Mouse (Mus musculus) urinary bladder, postnatal 25 days (tissue): ENCODE measurements at regions not wholly inside any gene's neighbourhood (a gene's known extent, or its start where the extent isn't known, plus 50 kb on each side); places are given as distances from the start of the nearest gene placed in this dataset.

ENCODE experiments used
- DNase-seq: peaks from one replicate; pipeline ENCODE4 v3.0.0; 2022; ENCODE audit warnings: low spot score

DNA sequence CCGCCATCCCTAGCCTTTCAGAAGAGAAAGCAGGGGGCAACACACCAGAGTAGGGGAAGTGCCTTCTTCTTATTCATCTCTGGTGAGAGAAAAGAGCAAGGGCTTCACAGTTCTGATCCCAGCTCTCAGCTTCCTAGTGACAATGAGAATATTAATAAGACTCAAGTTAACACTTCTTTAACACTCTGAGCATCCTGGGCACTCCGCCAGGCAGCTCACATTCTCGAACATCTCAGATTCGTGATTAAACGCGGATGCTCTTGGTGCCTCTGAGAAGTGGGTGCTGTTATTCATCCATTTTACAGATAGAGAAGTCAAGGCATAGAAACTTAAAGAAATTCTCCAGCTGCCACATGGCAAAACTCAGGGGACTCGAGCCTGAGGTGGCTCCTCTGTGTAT, 237.1 kb downstream of the Rps15a start:
- DNase-seq = no peak

DNA sequence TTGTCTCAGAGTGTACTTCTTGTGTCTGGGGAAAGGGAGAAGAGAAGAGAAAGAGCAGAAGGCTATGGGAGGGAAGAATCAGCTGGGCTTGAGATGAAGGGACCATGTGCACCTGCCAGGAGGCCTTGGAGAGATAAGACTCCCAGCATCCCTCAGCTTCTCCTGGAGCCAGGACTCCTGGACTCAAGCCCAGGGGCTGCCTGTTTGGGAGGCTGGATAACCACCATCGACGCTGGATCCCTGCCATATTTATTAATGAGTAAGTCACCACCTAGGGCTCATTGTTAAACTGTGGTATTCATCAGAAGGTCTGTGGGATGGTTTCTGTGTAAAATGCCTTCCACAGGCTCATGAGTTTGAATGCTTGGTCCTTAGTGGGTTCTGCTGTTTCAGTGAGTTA, 240.7 kb downstream of the Rps15a start:
- DNase-seq = no peak

DNA sequence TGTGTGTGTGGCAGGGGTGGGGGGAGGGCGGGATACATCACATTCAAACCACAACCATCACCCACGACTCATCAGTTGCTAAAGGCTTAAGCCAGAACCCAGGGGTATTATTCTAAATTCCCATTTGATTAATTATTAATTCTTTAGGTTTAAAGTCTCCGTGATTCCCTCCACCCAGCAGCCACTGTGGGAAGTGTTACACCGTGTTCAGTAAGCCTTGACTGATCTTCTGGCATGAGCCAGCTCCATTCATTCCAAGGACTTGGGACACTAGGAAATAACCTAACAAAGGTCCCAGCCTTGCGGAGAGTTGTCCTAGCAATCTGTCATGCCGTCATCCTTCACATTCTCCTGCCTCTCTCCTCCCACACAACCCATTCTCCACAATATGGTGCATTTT, 256.6 kb downstream of the Rps15a start:
- DNase-seq = no peak

DNA sequence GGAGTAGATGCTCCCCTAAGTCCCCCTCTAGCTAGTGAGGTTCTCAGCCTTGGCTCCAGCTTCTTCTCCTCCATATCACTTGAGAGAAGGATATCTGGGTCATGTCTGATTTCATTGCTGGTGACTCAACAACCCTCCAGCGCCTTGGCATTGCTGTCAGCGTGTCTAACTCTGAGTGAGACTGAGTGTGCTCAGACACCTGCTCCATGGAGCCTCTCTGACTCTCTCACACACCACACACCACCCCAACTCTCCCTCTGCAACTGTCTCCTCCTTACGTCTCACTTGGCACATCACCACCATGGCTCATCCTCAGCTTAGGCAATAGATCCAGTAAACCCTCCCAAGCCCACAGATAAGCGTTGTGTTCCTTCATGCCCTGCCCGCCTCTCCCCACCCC, 260.0 kb downstream of the Rps15a start:
- no peak for DNase-seq

DNA sequence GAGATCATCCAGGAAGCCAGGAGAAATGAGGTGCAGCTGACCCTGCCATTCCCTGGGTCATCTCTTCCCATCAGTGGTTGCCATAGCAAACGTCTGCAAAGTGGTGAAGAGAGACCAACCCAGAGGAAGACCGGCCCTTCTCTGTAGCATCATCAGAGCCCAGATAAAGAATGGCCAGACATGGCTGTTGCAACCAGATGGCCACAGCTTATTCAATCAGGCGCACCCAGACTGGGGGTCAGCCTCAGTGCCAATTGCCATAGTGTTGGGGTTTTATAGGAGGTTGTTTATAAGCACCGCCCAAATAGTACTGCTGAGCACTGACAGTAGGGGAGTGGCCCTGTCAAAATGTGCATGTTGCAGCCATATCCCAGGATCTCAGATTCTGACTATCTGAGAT, 262.3 kb downstream of the Rps15a start:
- no peak for DNase-seq

DNA sequence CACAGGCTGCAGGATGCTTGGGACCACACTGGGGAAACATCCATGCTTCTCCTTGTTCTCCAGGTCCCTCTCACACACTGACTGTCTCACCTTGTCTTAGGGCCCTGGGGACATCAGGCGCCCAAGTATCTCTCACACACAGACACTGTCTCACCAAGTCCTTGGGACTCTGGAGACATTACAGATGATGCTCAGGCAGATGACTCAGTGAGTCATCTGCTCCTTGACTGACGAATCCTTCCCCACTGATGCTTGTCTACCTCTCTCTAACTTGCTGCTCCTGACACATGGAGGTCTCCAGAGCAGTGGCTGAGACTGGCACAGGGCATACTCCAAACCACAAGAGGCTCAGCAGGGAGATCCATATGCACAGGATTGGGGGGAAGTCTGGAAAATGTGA, 263.1 kb downstream of the Rps15a start:
- DNase-seq = no peak

DNA sequence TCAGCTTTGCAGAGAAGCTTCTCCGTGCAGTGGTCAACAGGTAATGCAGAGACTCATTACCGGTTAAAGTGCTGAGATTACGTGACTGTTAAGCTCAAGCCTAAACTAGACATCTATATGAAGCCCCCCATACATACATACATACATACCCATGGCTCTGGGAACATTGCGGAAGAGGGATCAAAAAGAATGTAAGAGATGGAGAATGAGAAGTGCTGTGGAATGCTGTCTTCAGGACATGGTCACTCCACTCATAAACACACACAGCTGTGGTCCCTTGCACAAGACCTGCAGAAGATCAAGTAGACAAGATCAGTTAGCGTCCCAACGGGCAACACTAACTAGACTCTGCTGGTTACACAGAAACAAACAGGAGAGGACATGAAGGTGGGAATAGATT, 265.2 kb downstream of the Rps15a start:
- no peak for DNase-seq

DNA sequence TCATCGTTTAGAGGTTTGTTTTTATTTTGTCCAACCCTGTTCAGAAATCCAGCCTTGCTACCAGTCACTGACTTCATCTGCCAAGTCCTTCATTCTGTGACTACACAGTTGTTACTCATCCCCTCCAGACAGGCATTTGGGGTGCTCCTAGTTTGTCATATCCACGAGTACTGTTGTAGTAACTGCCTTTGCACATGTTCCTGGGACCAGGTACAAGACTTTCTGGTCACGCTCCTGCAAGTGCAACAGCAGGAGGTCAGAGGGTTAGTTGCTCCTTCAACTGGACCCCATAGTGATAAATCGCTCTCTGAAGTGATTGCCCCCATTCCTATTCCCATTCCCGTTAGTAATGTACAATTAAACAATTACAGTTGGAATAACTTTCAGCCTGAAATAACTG, 269.9 kb downstream of the Rps15a start:
- DNase-seq = no peak

DNA sequence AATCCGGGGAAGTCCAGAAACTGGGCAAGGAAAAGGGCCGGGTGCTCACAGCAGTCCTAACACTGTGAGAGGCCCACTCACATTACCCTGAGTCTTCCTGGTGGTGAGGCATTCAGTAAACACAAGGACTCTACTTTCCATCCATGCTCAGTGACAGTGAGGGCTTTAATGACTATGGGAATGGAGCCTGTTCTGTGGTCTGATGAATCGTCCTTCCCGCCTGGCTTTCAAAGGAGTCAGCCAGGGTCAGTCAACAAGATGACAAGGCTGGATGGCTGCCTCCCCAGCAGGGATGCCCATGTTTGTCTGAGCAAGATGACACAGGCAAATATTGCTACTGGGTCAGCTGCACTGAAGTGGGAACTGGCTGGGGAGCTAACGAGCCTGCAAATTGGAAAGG, 273.2 kb downstream of the Rps15a start:
- DNase-seq = no peak

DNA sequence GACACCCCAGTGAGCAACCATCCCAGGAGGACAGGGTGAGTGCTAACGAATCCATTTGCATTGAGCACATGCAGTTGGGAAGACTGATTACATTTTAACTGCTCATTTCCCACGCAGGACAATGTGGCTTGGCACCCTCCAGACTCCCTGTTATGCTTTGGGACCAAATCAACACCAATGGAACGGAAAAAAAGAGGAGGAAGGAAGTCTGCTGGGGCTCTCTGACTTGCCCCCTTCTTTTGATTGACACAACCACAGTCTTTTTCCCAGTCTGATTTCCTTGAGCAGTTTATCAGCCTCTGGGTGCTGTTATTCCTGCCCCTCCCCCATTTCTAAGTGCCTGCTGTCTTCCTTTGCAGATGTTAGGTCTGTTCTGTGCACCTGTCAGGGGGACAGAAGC, 321.0 kb downstream of the Rps15a start:
- DNase-seq = no peak

DNA sequence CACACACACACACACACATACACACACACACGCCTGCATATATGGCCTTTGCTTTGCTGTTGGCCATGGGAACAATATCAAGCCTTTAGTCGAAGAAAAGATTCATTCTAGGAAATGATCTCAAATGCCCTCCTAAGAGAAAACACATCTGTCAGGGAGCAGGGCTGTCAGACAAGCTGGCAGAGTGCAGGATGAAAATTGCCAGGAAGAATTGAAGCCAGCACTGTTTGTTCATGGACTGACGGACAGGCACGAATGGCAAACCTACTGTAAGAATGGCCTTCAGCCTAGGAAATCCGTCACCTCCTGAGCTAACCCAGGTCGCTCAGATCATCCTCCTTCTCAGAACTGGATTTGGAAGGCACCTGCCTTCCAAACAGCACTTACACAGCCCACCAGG, 322.0 kb downstream of the Rps15a start:
- no peak for DNase-seq

DNA sequence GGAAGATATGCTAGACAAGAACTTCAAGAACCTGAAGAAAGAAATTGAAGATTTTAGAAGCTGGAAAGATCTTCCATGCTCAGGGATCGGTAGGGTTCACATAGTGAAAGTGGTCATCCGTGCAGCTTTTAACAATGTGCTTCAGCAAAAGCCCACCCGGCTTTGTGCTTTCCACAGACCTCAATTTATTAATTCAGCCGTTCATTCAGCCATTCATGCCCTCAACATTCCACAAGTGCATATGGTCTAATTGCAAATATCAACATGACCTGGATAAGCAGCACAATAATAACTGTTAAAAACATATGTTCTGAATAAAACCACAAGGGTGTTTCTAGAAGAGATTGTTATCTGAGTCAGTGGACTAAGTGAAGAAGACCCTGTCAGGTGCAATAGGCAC, 323.5 kb downstream of the Rps15a start:
- no peak for DNase-seq

DNA sequence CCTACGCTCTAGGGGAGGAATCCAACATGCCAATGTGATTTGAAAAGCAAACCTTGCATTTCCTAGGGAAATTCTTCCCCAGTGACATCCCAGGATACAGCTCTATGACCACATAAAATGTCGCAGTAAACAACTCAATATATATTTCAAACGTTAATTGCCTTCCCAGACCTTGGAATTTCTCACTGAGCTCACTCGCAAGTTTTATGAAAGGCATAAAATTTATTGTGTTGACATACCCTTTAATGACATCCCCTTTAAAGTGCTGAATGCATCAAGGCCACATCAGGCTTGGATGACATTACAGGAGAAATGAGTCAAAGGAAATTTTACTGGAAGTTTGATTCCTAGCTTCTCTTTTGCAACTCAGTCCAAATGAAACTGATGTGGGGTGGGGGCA, 337.0 kb downstream of the Rps15a start:
- DNase-seq = no peak

DNA sequence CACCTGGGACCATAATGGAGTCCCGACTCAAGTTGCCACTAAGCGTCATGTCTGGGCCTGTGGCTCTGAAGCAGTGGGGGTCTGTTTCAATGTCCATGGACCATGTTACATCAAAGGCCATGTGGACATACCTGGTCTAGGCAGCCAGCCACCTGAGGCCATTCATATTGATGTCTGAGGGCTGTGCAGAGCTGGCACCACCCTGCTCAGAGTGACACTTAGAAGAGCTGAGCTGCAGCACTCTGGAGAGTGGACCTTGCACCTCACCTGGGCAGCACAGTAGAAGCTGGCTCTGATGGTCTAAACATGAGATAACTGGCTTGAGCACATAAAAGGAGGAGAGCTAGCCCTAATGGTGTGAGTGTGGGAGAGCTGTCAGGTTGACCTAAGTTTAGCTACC, 338.1 kb downstream of the Rps15a start:
- DNase-seq = no peak

DNA sequence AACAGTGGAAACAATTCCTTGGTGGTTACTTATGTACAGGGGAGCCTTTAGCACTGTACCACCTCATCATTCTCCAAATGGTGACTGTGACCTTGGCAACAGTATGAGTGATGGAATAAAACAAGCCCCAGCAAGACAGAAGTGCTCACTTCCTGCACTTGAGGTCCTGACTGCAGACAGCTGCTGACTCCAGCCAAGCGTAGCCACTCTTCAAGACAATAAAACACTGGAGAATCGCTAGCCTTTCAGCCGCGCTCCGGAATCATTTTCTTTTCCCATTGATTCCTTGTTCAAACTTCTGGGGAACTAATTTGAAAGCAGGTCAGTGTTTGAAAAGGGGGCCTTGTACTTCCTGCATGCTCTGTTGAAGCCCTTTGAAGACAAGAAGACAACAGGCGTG, 344.2 kb downstream of the Rps15a start:
- DNase-seq = no peak

DNA sequence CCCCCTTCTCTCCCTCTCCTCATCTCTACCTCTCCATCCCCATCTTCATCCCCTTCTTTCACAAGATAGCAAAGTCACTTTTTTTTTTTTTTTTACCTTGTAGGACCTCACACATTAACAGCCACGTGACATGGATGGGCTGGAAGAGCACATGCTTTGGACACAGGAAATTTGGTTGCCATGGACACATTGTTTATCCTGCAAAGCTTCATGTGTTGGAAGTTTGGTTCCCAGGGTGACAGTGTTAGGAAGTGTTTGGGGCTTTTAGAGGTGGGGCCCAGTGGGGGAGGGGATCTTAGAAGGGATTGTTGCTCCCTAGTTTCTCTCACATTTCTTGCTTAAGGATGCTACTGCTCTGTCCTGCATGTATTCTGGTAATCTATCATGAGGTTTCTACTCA, 356.5 kb downstream of the Rps15a start:
- DNase-seq = no peak

DNA sequence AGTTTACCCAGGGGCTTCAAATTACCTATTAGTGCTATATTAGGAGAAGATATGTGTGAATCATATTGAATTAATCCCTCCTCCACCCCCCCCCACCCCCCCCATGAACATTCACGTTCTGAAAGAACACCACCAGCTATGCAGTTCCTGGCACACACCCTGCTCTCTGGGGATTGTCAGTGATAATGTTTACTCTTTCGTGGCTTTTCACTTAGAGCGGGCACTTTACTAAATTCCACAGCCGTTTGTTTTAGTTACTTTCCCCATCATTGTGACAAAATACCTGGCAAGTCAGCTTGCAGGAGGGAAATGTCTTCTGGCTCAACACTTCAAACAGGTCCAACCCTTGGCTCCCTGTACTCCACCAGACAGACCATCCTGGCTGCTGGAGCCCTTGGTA, 359.0 kb downstream of the Rps15a start:
- no peak for DNase-seq

DNA sequence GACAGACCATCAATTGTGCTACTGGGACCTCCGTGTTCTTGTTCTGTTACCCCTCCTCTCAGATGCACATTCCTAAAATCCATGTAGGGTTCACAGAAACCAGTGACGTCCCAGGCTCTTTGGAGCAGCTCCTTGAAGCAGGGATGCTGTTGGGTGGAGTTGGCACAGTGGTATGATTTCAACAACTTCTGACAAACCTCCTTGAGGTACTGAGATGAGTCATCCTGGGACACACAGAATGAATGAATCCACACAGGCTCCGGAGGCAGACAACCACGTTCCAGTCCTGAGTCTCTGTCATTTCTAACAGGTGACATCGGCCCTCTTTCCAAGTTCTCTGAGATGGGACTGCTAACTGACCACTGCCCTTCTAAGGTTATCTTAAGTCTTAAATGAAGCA, 360.2 kb downstream of the Rps15a start:
- DNase-seq = no peak

DNA sequence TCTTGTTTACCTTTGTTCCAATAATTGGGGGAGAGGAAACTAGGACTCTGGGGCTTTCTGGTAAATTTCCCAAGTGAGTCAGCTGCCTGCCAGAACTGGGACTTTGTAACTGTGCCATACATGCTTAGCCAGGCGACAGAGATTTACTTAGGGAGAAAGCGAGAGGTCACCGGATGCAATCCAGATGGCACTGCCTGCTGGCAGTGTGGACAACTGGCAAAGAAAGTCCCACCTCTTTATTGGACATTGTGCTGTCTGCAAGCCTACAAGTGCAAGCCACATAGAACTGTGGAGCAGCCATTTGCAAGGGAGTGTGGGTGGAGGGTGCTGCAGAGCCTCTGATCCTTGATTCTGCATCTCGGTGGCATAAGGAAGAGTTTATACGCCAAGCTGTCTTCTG, 362.7 kb downstream of the Rps15a start:
- no peak for DNase-seq

DNA sequence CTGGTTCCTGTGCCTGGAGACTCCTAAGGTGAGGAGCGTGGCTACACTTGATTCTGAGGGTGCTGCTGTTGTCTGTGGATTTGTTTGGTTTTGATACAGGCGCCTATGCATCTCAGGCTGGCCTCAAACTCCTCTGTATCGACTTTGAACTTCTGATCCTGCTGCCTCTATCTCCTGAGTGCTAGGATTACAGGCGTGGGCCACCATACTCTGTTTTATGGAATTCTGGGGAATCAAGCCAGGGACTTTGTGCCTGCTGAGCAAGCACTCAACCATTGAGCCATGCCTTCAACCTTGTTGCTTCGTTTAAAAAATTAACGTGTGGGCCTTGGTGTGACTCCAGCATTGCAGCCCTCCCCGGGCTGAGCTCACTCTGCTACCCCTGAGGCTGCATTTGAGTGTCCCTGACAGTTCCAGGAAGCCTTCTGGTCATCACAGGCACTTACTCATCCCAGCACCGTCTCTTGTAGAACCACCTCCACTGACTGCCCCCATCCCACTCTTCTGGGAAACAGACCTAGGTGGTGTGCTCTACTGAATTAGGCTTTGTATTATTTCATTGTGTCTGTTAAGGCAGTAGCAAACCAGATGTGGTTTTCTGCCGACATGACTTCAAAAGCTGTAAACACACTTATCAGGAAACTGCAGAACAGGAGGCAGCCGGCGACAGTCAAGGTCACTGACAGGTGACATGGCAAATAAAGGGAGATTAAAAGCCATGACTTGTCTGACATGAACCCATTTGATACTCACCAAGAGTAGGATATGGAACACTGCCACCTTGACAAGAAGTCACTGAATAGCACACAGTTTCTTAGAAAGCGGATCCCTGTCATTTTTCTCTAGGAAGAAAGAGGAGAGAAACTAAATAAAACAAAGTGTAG, 363.4 kb downstream of the Rps15a start:
- DNase-seq = no peak

DNA sequence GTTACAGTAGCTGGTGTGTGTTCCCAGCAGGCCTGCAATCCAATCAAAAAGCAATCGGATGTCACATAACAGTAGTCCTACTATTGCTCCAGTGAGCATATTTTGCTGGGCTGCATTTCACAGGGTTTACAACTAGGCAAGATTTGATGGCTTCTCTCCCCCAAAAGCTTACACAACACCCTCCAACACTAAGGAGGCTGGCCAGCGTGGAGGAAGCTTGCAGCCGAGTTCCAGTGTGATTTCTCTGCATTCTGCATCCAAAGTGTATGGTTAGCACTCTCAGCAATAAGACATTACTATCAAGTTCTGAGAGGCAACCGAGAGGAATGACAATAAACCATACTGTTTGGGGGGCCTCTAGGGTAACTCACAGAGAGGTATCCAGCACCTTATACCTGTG, 367.2 kb downstream of the Xylt1 start:
- DNase-seq = no peak

DNA sequence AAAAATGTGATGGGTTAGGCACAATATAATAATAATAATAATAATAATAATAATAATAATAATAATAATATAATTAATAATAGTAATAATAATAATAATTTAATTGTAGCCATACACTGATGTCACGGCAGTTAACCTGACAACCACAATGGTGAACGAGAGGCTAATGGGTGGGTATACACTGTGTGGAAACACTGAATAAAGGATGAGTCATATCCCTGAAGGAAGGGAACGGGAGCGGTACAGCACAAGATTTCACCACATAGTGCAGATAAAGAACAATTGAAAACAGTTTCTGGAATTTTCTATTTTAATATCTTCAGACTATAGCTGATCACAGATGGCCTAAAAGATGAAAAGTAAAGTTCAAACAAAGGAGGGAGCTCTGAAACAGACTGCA, 365.6 kb downstream of the Xylt1 start:
- no peak for DNase-seq

DNA sequence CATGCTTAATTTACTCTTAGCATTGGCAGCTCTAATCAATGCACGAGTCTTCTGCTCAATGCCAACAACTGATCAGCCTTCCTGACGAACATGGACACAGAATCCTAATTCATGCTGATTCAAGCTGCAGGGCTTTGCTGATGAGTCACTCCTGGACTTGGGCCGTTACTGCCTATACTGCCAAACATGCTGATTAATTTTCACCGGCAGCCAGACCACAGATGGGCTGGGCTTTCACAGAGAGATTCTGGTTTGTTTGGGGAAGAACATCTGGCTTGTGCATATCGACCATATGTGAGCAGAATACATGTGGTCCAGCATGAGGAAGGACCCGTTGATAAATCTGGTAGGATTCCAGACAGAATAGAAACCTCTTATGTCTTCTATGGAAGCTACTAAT, 358.9 kb downstream of the Xylt1 start:
- peak; percentile 10 for DNase-seq

DNA sequence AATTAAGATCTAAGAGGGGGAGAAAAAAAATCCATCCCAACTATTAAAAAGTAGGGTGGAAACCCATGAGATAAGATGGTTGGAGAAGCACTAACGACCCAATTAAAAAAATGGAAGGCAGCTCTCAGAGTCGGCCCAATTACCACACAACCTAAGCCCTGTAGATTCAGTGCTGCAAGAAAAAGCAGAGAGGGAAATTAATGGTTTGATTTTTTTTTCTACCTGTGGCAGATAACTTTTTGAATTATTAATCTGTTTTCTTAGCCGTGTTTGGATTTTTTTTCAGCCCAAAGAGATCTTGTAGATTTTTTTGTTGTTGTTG, 354.9 kb downstream of the Xylt1 start:
- no peak for DNase-seq
